Mouse (Mus musculus) E14TG2a.4 (cell line): Measurements from ENCODE around the gene Gpalpp1.

Source experiments
- H3K27me3 ChIP-seq: 2 replicates; pipeline ENCODE4 v1.6.1; 2014; ENCODE audit warnings: low read length, control low read depth; ENCODE audit not compliant: insufficient read depth
- H3K36me3 ChIP-seq: 2 replicates; pipeline ENCODE4 v1.6.1; 2014; ENCODE audit warnings: low read length, control low read depth; ENCODE audit not compliant: insufficient read depth
- H3K4me1 ChIP-seq: replicated peaks from 2 replicates; pipeline ENCODE4 v1.6.1; 2014; ENCODE audit warnings: low read depth, low read length, control low read depth
- H3K4me3 ChIP-seq: replicated peaks from 2 replicates; pipeline ENCODE4 v1.5.1; 2014; ENCODE audit warnings: mild to moderate bottlenecking, low read length
- H3K9me3 ChIP-seq: 2 replicates; pipeline ENCODE4 v1.6.1; 2014; ENCODE audit warnings: low read length, control low read depth
- CTCF ChIP-seq: conservative IDR thresholded peaks from 2 replicates; pipeline ENCODE4 v1.5.1; 2014; ENCODE audit warnings: low read length
- NANOG ChIP-seq: IDR thresholded peaks from 2 replicates; pipeline ENCODE4 v1.6.1; 2014; ENCODE audit warnings: borderline replicate concordance, low read length, mixed read lengths
- POU5F1 ChIP-seq: IDR thresholded peaks from 2 replicates; pipeline ENCODE4 v1.6.1; 2014; ENCODE audit warnings: low read length, borderline replicate concordance

Gene Gpalpp1

DNA sequence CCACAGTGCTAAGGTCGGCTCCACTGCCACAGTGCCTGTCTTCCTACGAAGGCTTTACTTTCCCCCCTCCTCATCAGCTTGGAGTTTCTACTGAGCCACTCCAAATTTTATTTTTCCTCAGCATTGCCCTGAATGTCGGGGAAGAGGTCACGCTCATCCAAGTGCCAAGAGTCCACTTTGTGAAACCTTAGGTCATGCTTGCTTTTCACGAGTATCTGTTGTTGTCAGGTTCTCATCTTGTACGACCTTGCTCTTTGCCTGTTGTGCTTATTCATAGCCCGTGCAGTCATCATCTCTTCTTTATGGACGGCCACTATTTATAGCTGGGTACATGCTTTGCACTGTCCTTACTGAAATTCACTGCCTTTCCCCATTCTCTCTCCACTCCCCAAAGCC, 12.1 kb upstream of the Gpalpp1 start:
- H3K36me3 ChIP-seq: peaks cover 99% of the 10 kb centered on the region
- peaks cover 51% of the 10 kb centered on the region for H3K4me1 ChIP-seq
- no peak overlapping the region for H3K4me3 ChIP-seq
- no peak for TF ChIP-seq NANOG
- TF ChIP-seq POU5F1: no peak
- no peak for TF ChIP-seq CTCF
- no peaks in the 10 kb centered on the region for H3K9me3 ChIP-seq
- H3K27me3 ChIP-seq: no peaks in the 10 kb centered on the region

GRCm38 (mm10) chr14:76121901-76122662, 11.5 kb upstream of the Gpalpp1 start:
- Histone ChIP-seq H3K36me3 (peaks cover 99% of the 10 kb centered on the region), H3K27me3 (no peaks in the 10 kb centered on the region), H3K4me3 (no peak overlapping the region), H3K4me1 (peaks cover 51% of the 10 kb centered on the region), H3K9me3 (no peaks in the 10 kb centered on the region)
- peak; percentile 83 for TF ChIP-seq CTCF
- TF ChIP-seq POU5F1: no peak
- no peak for TF ChIP-seq NANOG

DNA sequence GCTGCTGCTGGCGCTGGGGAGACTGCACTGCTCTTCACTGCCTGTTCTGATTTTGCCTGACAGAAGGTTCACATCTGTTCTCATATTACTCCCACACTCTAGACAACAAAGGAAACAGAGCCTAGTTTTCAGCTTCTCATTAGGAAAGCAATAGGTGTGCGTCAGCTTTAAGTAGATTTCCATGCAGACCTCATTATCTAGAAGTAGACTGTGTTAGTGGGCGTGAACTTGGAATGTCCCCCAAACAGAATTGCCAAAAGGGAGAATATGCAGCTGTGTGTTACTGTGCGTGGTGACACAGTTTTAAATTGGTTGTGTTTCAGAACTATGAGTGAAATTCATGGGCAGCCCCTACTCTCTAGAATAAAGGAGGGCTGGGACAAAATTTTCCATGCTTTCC, 9.9 kb upstream of the Gpalpp1 start:
- H3K27me3 ChIP-seq: no peaks in the 10 kb centered on the region
- peaks cover 48% of the 10 kb centered on the region for H3K4me1 ChIP-seq
- no peak overlapping the region for H3K4me3 ChIP-seq
- no peaks in the 10 kb centered on the region for H3K9me3 ChIP-seq
- peaks cover 99% of the 10 kb centered on the region for H3K36me3 ChIP-seq
- TF ChIP-seq POU5F1 (no peak), CTCF (no peak), NANOG (no peak)

DNA sequence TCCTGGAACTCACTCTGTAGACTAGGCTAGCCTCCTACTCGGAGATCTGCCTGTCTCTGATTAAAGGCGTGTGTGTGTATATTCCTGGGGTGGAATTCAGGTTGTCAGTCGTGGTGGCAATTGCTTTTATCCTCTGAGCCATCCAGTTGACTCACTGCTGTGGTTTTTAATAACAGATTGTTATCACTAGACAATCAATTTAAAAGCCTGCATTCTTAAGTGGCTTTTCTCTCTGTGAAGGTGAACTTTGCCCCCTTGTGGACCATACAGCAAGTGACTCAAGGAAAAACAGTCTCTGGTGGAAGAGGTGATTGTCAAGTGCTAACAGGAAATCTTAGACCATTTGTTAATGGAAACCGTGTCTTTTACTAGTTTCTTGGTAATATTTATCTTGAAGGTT, 8.4 kb upstream of the Gpalpp1 start:
- peaks cover 58% of the 10 kb centered on the region for H3K4me1 ChIP-seq
- TF ChIP-seq CTCF (peak; percentile 24; the same call in 1 of the 2 replicates), NANOG (no peak)
- no peaks in the 10 kb centered on the region for H3K27me3 ChIP-seq
- no peak overlapping the region for H3K4me3 ChIP-seq
- peaks cover 99% of the 10 kb centered on the region for H3K36me3 ChIP-seq
- H3K9me3 ChIP-seq: no peaks in the 10 kb centered on the region

DNA sequence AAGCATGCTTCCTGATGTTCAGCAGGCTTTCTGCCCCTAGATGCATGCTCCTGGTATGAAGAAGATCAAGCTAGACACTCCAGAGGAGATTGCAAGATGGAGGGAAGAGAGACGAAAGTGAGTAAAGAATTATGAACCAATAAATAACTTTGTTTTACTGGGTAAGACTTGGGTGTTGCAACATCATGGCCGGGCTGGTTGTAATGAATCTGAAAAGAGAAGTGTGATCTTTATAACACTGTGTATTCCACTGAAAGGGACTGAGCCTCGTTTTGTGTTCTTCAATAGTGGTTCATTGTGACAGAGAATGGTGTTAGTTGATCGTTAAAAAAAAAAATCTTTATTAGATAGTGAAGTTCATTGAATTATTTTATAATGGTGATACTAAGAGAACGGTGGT, 5.2 kb upstream of the Gpalpp1 start:
- TF ChIP-seq CTCF: no peak
- no peak for TF ChIP-seq POU5F1
- no peak for TF ChIP-seq NANOG
- no peaks in the 10 kb centered on the region for H3K27me3 ChIP-seq
- H3K9me3 ChIP-seq: no peaks in the 10 kb centered on the region
- no peak overlapping the region for H3K4me3 ChIP-seq
- H3K4me1 ChIP-seq: peaks cover 68% of the 10 kb centered on the region
- H3K36me3 ChIP-seq: peaks cover 82% of the 10 kb centered on the region

DNA sequence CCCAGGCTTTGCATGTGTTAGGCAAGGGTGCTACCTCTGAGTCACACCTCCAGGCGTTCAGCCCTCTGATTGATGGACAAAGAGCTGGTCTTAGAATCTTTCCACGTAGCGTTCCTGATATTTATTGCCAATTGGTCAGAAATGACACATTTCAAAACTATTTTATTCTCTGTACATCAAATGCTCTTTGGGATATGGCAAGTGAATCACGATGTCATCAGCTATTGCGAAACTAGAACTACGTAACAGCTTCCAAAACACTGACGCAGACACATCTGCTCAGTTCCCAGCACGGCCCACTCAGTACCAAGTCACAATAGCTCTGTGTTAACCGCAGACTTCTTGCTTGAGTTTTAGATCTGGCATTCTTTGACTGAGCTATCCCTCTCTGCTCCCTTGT, 11.0 kb downstream of the Gpalpp1 start:
- no peaks in the 10 kb centered on the region for H3K9me3 ChIP-seq
- no peaks in the 10 kb centered on the region for H3K27me3 ChIP-seq
- no peak overlapping the region for H3K4me3 ChIP-seq
- TF ChIP-seq NANOG (no peak), POU5F1 (no peak), CTCF (no peak)
- H3K4me1 ChIP-seq: peaks cover 7% of the 10 kb centered on the region
- peaks cover 79% of the 10 kb centered on the region for H3K36me3 ChIP-seq

- TF ChIP-seq POU5F1 (no peak), NANOG (no peak), CTCF (no peak)
- H3K4me3 ChIP-seq: no peak overlapping the region
- H3K4me1 ChIP-seq: peaks cover 7% of the 10 kb centered on the region
- no peaks in the 10 kb centered on the region for H3K27me3 ChIP-seq
- H3K9me3 ChIP-seq: no peaks in the 10 kb centered on the region
- H3K36me3 ChIP-seq: peaks cover 81% of the 10 kb centered on the region
Measured at GRCm38 (mm10) chr14:76097815-76098214, 12.7 kb downstream of the Gpalpp1 start.

DNA sequence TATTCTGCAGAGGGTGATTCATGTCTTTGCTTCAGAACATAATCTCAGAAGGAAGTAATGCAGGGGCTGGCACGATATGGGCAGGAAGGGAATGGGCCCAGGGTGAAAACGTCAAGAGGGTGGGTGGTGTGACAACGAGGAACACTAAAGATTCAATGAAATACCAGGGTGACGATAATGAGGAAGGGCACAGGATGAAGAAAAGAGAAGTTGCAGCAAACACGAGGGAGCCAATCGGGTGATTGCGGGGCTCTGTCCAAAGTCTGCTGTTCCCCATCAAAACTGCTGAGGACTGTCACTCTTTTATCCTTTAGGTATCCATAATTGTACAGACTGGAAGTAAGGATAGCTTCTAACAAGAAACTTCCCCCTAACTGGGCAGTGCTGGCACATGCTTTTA, 13.3 kb downstream of the Gpalpp1 start:
- no peaks in the 10 kb centered on the region for H3K9me3 ChIP-seq
- H3K4me1 ChIP-seq: peaks cover 7% of the 10 kb centered on the region
- H3K36me3 ChIP-seq: peaks cover 83% of the 10 kb centered on the region
- no peak overlapping the region for H3K4me3 ChIP-seq
- H3K27me3 ChIP-seq: no peaks in the 10 kb centered on the region
- TF ChIP-seq NANOG (no peak), POU5F1 (no peak), CTCF (no peak)

- Histone ChIP-seq H3K4me1 (peaks cover 66% of the 10 kb centered on the region), H3K36me3 (peaks cover 3% of the 10 kb centered on the region; the same call in 1 of the 2 replicates), H3K4me3 (no peak overlapping the region), H3K9me3 (no peaks in the 10 kb centered on the region), H3K27me3 (no peaks in the 10 kb centered on the region)
- TF ChIP-seq NANOG (no peak), CTCF (no peak), POU5F1 (no peak)
Measured at GRCm38 (mm10) chr14:76084188-76084587, 26.4 kb downstream of the Gpalpp1 start.
